Mouse (Mus musculus): Measurements from ENCODE around the gene Epha1. TPM values are rescaled to one million over a fixed set of nuclear protein-coding genes. Genes with fewer than 3 reads are reported as not detected.

The Epha1 gene
- polyA plus RNA-seq, 1 experiment from 2014 or later: 0.25 TPM

DNA sequence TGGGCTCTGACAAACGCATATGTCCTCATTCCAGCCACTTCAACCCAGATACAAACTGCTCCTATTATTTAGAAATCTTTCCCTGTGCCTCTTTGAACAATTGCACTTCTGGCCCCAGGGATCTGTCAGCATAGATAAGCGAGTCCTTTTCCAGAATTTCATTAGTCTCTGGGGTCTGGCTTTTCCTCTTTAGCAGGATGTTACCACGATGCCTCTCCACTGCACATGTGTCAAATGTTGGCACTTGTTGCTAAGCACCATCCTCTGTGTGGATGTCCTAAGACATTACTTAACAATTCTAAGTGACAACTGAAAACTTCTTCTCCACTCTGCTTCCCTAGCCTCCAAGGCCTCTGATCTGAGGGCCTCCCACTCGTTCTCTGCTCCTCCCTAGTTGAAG is 2.9 kb upstream of the Epha1 start:
- Histone ChIP-seq H3K9ac (ENCODE audit: low read depth, low read length) (no peak overlapping the region), H3K36me3 (ENCODE audit: control insufficient read depth, insufficient read depth, low read length) (no peaks in the 10 kb centered on the region), H3K9me3 (ENCODE audit: control insufficient read depth, low read length) (no peaks in the 10 kb centered on the region), H3K4me3 (ENCODE audit: low read length) (no peak overlapping the region), H3K27me3 (replicated peaks; ENCODE audit: control insufficient read depth, insufficient read depth, low read length) (no peaks in the 10 kb centered on the region; the same call in 1 of the 2 replicates), H3K27ac (ENCODE audit: low read depth, low read length) (no peak overlapping the region), H3K4me2 (ENCODE audit: low read length) (no peak overlapping the region), H3K4me1 (ENCODE audit: control insufficient read depth, insufficient read depth, low read depth, low read length) (peaks cover 14% of the 10 kb centered on the region)
- 48% methylated on average over 4 of the region's 4 CpGs for WGBS
- ATAC-seq: no peak

DNA sequence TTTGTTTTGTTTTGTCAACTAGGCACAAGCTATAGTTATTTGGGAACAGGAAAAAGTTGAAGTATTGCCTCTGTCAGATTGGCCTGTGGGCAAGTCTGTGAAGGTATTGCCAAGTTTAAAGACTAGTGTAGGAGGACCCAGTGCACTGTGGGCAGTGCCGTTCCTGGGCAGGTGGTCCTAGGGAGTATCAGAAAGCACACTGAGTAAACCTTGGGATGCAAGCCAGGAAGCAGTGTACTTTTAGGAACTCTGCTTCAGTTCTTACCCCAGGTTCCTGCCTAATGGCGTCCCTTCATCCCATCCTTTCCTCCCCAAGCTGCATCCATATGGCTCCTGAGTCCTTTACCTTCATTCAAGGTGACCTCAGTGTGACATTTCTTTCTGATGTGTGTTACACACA is 2.1 kb upstream of the Epha1 start:
- H3K36me3 ChIP-seq (ENCODE audit: control insufficient read depth, insufficient read depth, low read length): no peaks in the 10 kb centered on the region
- no peaks in the 10 kb centered on the region; the same call in 1 of the 2 replicates for H3K27me3 ChIP-seq (replicated peaks; ENCODE audit: control insufficient read depth, insufficient read depth, low read length)
- no peak for ATAC-seq
- no peak overlapping the region for H3K4me3 ChIP-seq (ENCODE audit: low read length)
- no peak overlapping the region for H3K9ac ChIP-seq (ENCODE audit: low read depth, low read length)
- peaks cover 14% of the 10 kb centered on the region for H3K4me1 ChIP-seq (ENCODE audit: control insufficient read depth, insufficient read depth, low read depth, low read length)
- H3K4me2 ChIP-seq (ENCODE audit: low read length): no peak overlapping the region
- H3K27ac ChIP-seq (ENCODE audit: low read depth, low read length): no peak overlapping the region
- no peaks in the 10 kb centered on the region for H3K9me3 ChIP-seq (ENCODE audit: control insufficient read depth, low read length)
- 95% methylated on average over 2 of the region's 2 CpGs for WGBS

DNA sequence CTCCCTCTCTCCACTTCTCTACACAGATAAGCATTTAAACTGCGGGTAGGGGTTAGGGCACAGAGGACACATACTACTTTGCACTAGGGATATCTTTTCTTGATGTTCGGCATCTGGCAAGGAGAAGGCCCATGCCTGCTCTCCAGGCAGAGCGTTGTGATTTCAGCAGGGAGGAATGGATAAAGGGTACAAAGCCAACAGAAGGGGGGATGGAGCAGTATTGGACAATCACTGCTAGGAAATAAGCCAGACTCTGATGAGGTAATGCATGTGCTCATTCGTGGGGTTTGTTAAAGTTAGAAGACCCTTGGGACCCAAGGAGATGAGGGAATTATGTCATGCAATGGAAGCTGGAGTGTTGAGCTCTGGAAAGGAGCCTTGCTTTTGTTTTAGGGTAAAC is 1.6 kb upstream of the Epha1 start:
- Histone ChIP-seq H3K4me3 (ENCODE audit: low read length) (no peak overlapping the region), H3K4me2 (ENCODE audit: low read length) (no peak overlapping the region), H3K27ac (ENCODE audit: low read depth, low read length) (no peak overlapping the region), H3K9me3 (ENCODE audit: control insufficient read depth, low read length) (no peaks in the 10 kb centered on the region), H3K27me3 (replicated peaks; ENCODE audit: control insufficient read depth, insufficient read depth, low read length) (no peaks in the 10 kb centered on the region; the same call in 1 of the 2 replicates), H3K36me3 (ENCODE audit: control insufficient read depth, insufficient read depth, low read length) (no peaks in the 10 kb centered on the region), H3K4me1 (ENCODE audit: control insufficient read depth, insufficient read depth, low read depth, low read length) (peaks cover 14% of the 10 kb centered on the region), H3K9ac (ENCODE audit: low read depth, low read length) (no peak overlapping the region)
- no peak for ATAC-seq
- 75% methylated on average over 4 of the region's 4 CpGs for WGBS

DNA sequence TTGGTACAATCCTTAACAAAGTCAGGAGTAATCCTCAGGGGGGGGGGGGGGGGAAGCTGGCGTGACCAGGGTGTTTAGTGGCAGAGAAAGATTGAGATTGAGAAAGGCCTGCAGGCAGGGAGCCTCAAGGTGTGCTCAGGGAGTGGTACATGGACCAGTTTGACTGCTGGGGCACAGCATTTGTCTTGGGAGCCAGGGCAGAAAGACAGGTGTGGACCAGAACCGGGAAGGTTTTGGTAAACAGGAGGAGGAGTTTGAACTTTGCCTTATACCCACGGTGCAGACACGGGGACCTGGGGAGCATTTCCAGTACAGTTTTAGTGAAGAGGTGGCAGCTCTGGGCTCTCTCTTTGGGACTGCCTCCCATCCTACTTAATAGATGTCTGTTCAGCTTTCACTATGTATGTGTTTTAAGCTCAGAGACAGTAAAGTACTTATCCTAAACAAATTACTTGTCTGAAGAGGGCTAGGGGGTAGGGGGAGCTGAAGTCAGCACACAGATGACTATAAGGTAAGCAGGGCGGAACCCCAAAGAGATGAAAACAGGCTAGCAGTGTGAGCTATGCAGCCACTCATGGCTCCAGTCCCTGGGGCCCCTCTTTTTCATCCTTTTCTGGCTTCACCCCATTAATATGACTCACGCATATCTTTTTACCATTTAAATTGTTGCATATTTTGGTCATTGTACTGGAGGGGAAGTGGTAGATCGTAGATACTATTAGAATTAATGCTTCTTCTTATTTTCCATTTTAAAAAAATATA is 782 bp upstream of the Epha1 start:
- Histone ChIP-seq H3K4me2 (ENCODE audit: low read length) (peak overlapping the region; percentile 97), H3K27me3 (replicated peaks; ENCODE audit: control insufficient read depth, insufficient read depth, low read length) (no peaks in the 10 kb centered on the region; the same call in 1 of the 2 replicates), H3K9me3 (ENCODE audit: control insufficient read depth, low read length) (no peaks in the 10 kb centered on the region), H3K27ac (ENCODE audit: low read depth, low read length) (no peak overlapping the region), H3K4me1 (ENCODE audit: control insufficient read depth, insufficient read depth, low read depth, low read length) (peaks cover 14% of the 10 kb centered on the region), H3K4me3 (ENCODE audit: low read length) (peak overlapping the region; percentile 49), H3K9ac (ENCODE audit: low read depth, low read length) (peak overlapping the region; percentile 39), H3K36me3 (ENCODE audit: control insufficient read depth, insufficient read depth, low read length) (no peaks in the 10 kb centered on the region)
- WGBS: 38% methylated on average over 7 of the region's 7 CpGs
- ATAC-seq: no peak

DNA sequence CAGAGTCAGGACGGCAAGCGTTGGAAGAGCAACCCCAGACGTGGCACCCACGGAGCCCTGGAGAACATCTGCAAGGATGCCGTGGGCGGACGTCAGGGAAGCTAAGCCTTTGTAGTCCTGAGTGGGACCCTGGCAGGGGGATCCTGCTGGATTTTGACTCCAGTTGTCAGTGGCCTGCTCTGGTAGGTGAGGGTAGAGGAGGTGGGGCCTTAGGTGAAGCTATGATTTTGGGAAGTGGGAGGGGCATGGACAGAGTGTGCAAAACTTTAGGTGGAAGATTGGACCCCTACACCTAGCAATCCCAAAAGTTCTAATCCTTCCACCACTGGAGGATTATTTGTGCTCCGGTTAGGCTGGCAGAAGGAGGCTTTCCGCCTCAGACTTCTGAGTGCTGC is 650 bp downstream of the Epha1 start:
- ATAC-seq: peak; percentile 16; the same call in 1 of the 2 replicates
- Histone ChIP-seq H3K4me2 (ENCODE audit: low read length) (peak overlapping the region; percentile 97), H3K4me1 (ENCODE audit: control insufficient read depth, insufficient read depth, low read depth, low read length) (peaks cover 14% of the 10 kb centered on the region), H3K27ac (ENCODE audit: low read depth, low read length) (no peak overlapping the region), H3K9me3 (ENCODE audit: control insufficient read depth, low read length) (no peaks in the 10 kb centered on the region), H3K36me3 (ENCODE audit: control insufficient read depth, insufficient read depth, low read length) (no peaks in the 10 kb centered on the region), H3K9ac (ENCODE audit: low read depth, low read length) (no peak overlapping the region), H3K4me3 (ENCODE audit: low read length) (peak overlapping the region; percentile 49; the same call in 1 of the 2 replicates), H3K27me3 (replicated peaks; ENCODE audit: control insufficient read depth, insufficient read depth, low read length) (no peaks in the 10 kb centered on the region; the same call in 1 of the 2 replicates)
- 32% methylated on average over 9 of the region's 9 CpGs for WGBS

DNA sequence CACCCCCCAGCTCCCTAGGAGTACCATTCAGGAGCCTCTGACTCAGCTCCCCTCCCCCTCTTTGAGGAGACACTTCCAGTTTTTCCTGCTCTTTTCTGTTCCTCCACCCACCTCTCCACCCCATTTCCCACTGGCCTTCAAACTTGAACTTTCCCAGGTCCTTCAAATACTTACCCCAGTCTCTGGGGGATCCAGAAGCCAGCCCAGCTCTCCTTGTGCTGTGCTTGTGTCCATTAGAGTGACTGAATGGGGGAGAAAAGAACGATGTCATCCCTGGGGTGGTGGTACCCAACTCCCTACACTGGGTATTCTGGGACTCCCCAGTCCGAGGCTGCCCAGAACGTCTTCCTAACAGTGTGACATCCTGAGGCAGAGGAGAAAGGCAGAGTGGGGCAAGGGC is 1.1 kb downstream of the Epha1 start:
- peaks cover 14% of the 10 kb centered on the region for H3K4me1 ChIP-seq (ENCODE audit: control insufficient read depth, insufficient read depth, low read depth, low read length)
- H3K4me2 ChIP-seq (ENCODE audit: low read length): no peak overlapping the region
- no peak overlapping the region for H3K4me3 ChIP-seq (ENCODE audit: low read length)
- ATAC-seq: peak; percentile 18; the same call in 1 of the 2 replicates
- no peak overlapping the region for H3K9ac ChIP-seq (ENCODE audit: low read depth, low read length)
- H3K9me3 ChIP-seq (ENCODE audit: control insufficient read depth, low read length): no peaks in the 10 kb centered on the region
- no peaks in the 10 kb centered on the region; the same call in 1 of the 2 replicates for H3K27me3 ChIP-seq (replicated peaks; ENCODE audit: control insufficient read depth, insufficient read depth, low read length)
- H3K27ac ChIP-seq (ENCODE audit: low read depth, low read length): no peak overlapping the region
- H3K36me3 ChIP-seq (ENCODE audit: control insufficient read depth, insufficient read depth, low read length): no peaks in the 10 kb centered on the region
- 13% methylated on average over 3 of the region's 3 CpGs for WGBS

DNA sequence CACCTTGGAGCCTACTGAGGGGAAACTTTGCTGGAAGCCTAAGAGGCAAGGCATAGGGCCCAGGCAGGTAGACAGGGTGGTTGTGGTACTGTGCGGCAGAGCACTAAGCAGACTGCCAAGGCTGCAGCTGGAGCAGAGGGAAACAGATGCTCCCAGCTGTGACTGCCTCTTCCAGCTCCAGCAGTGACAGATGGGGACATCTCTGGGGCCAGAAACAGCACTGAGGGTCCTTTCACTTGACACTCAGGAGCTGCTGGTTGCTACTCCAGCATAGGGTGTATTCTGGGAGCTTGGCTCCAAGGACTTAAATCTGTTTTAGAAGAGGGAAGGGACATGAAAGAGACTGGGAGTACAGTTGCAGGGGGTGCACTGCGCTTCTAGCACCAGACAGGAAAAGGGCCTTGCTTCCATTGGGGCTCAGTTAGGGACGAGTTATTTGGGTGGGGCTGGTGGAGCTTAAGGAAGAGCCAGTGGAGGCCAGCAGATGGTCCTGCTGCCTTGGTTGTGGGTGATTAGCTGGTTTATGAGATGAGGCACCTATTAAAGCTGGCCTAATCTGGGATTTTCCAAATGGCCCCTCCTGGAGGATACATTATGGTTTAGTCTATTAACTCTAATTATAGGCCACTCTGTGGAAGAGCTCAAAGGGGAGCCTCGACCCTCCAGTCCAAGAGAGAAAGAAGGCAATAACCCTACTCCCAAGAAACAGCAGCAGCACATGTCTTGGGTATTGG is 2.3 kb downstream of the Epha1 start:
- no peak overlapping the region for H3K4me2 ChIP-seq (ENCODE audit: low read length)
- no peak overlapping the region for H3K4me3 ChIP-seq (ENCODE audit: low read length)
- no peaks in the 10 kb centered on the region for H3K9me3 ChIP-seq (ENCODE audit: control insufficient read depth, low read length)
- peaks cover 14% of the 10 kb centered on the region for H3K4me1 ChIP-seq (ENCODE audit: control insufficient read depth, insufficient read depth, low read depth, low read length)
- no peak overlapping the region for H3K27ac ChIP-seq (ENCODE audit: low read depth, low read length)
- H3K36me3 ChIP-seq (ENCODE audit: control insufficient read depth, insufficient read depth, low read length): no peaks in the 10 kb centered on the region
- no peaks in the 10 kb centered on the region; the same call in 1 of the 2 replicates for H3K27me3 ChIP-seq (replicated peaks; ENCODE audit: control insufficient read depth, insufficient read depth, low read length)
- ATAC-seq: peak; percentile 19; the same call in 1 of the 2 replicates
- WGBS: 49% methylated on average over 4 of the region's 4 CpGs
- H3K9ac ChIP-seq (ENCODE audit: low read depth, low read length): no peak overlapping the region

DNA sequence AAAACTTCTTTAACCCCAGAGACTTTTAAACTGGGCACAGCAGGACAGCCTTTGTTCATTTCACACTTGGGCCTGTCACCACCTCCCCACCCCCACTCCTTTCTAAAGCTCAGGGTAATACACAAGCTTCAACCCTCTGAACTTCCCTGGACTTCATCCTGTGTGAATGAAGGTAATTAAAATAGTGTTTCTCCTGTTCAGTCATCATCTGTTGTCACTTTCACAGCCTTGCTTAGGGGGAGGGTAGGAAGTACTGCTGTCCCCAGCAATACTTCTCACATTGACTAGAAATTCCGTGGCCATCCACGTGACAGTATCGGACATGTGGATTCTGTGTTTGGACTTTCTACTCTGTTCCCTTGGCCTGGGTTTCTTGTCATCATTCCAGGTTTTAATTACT is 3.2 kb downstream of the Epha1 start:
- Histone ChIP-seq H3K9ac (ENCODE audit: low read depth, low read length) (no peak overlapping the region), H3K27ac (ENCODE audit: low read depth, low read length) (no peak overlapping the region), H3K4me1 (ENCODE audit: control insufficient read depth, insufficient read depth, low read depth, low read length) (peaks cover 14% of the 10 kb centered on the region), H3K4me3 (ENCODE audit: low read length) (no peak overlapping the region), H3K9me3 (ENCODE audit: control insufficient read depth, low read length) (no peaks in the 10 kb centered on the region), H3K36me3 (ENCODE audit: control insufficient read depth, insufficient read depth, low read length) (no peaks in the 10 kb centered on the region), H3K4me2 (ENCODE audit: low read length) (no peak overlapping the region), H3K27me3 (replicated peaks; ENCODE audit: control insufficient read depth, insufficient read depth, low read length) (no peaks in the 10 kb centered on the region; the same call in 1 of the 2 replicates)
- whole genome bisulfite sequencing: 6% methylated on average over 3 of the region's 3 CpGs
- ATAC-seq: no peak

DNA sequence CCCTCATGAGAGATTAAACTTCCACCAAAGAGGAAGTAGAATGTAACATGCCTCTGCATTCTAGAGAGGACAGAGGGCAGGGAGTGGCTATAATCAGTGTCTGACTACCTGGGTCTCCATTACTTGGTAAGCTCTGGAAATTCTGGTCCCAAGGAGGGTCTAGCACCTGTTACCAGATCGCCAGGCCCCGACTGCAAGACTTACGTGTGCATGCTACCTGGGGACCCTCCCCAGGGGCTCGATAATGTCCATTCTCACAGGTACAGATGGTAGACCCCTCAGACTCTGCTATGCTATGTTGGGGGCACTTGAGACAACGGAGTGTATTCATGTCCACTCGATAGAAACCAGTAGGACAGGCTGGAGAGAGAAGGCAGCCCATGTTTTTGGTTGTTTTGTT is 7.9 kb downstream of the Epha1 start:
- no peak overlapping the region for H3K4me3 ChIP-seq (ENCODE audit: low read length)
- H3K9me3 ChIP-seq (ENCODE audit: control insufficient read depth, low read length): no peaks in the 10 kb centered on the region
- peaks cover 2% of the 10 kb centered on the region; the same call in 1 of the 2 replicates for H3K4me1 ChIP-seq (ENCODE audit: control insufficient read depth, insufficient read depth, low read depth, low read length)
- H3K27me3 ChIP-seq (replicated peaks; ENCODE audit: control insufficient read depth, insufficient read depth, low read length): no peaks in the 10 kb centered on the region
- peaks cover 3% of the 10 kb centered on the region; the same call in 1 of the 2 replicates for H3K36me3 ChIP-seq (ENCODE audit: control insufficient read depth, insufficient read depth, low read length)
- no peak overlapping the region for H3K27ac ChIP-seq (ENCODE audit: low read depth, low read length)
- no peak for ATAC-seq
- no peak overlapping the region for H3K4me2 ChIP-seq (ENCODE audit: low read length)
- no peak overlapping the region for H3K9ac ChIP-seq (ENCODE audit: low read depth, low read length)
- WGBS: 84% methylated on average over 6 of the region's 6 CpGs

Measured in hindbrain, embryonic 16.5 days (tissue).